Mouse (Mus musculus) neutrophil, adult 65 days (primary cell): Measurements from ENCODE around the gene Enkd1. TPM values are rescaled to one million over a fixed set of nuclear protein-coding genes. Genes with fewer than 3 reads are reported as not detected.

Experiments used
- total RNA-seq: library from RNA; stranded (reverse); gene quantifications from 2 replicates; pipeline ENCODE4 v1.2.4, GENCODE M21; 2023

Gene Enkd1
- total RNA-seq: 6.0 and 6.4 TPM in 2 replicates

GRCm38 (mm10) chr8:105707498-105708403 lies at the start of gene Enkd1, which contains the start of gene 4933405L10Rik:
Gene Enkd1 (minus strand): TSS chr8:105708210.
Gene 4933405L10Rik (plus strand): TSS chr8:105707655.

GRCm38 (mm10) chr8:105700966-105701824 lies 6.8 kb downstream of the Enkd1 start, which contains the start of the genes Acd and Pard6a:
Gene Acd (minus strand): TSS chr8:105701102.
Gene Pard6a (plus strand): TSS chr8:105701148.

GRCm38 (mm10) chr8:105685796-105686308 lies 22.2 kb downstream of the Enkd1 start, which contains the start of gene Carmil2:
Gene Carmil2 (plus strand): TSS chr8:105686274.

Other genes starting within 250 kb of the Enkd1 start
- 14.4 and 17.1 TPM in 2 replicates for gene Tppp3, start 236.7 kb downstream of the Enkd1 start, total RNA-seq
- gene Zdhhc1, start 211.3 kb downstream of the Enkd1 start, total RNA-seq: 1.4 and 2.3 TPM in 2 replicates
- not detected in 2 replicates for gene Hsd11b2, start 189.5 kb downstream of the Enkd1 start, total RNA-seq
- 171 and 179 TPM in 2 replicates for gene Atp6v0d1, start 142.2 kb downstream of the Enkd1 start, total RNA-seq
- gene Ripor1, start 103.0 kb downstream of the Enkd1 start, total RNA-seq: 12.0 and 14.2 TPM in 2 replicates
- gene Ctcf, start 71.6 kb downstream of the Enkd1 start, total RNA-seq: 81.4 and 116 TPM in 2 replicates
- 0.66 TPM in 1 of 2 replicates, not detected in the other for gene Agrp, start 70.8 kb downstream of the Enkd1 start, total RNA-seq
- 10.1 and 11.5 TPM in 2 replicates for gene Carmil2, start 21.9 kb downstream of the Enkd1 start, total RNA-seq
- 25.3 and 25.9 TPM in 2 replicates for gene Acd, start 7.1 kb downstream of the Enkd1 start, total RNA-seq
- gene Pard6a, start 7.1 kb downstream of the Enkd1 start, total RNA-seq: 4.4 and 5.0 TPM in 2 replicates
- gene 4933405L10Rik, start 555 bp downstream of the Enkd1 start, total RNA-seq: not detected in 2 replicates
- 0.25 and 0.60 TPM in 2 replicates for gene Gfod2, start 50.5 kb upstream of the Enkd1 start, total RNA-seq
- gene Ranbp10, start 119.1 kb upstream of the Enkd1 start, total RNA-seq: 25.4 and 31.0 TPM in 2 replicates
- not detected in 2 replicates for gene Tsnaxip1, start 119.5 kb upstream of the Enkd1 start, total RNA-seq
- 10.3 and 15.0 TPM in 2 replicates for gene Cenpt, start 145.1 kb upstream of the Enkd1 start, total RNA-seq
- 29.9 and 31.8 TPM in 2 replicates for gene Thap11, start 146.9 kb upstream of the Enkd1 start, total RNA-seq
- gene Nutf2, start 152.4 kb upstream of the Enkd1 start, total RNA-seq: 4.2 and 17.5 TPM in 2 replicates
- 42.1 and 49.4 TPM in 2 replicates for gene Edc4, start 172.7 kb upstream of the Enkd1 start, total RNA-seq
- not detected in 2 replicates for gene Nrn1l, start 185.4 kb upstream of the Enkd1 start, total RNA-seq
- gene Pskh1, start 192.2 kb upstream of the Enkd1 start, total RNA-seq: 8.1 and 8.8 TPM in 2 replicates
- gene Ctrl, start 225.7 kb upstream of the Enkd1 start, total RNA-seq: not detected in 2 replicates
- 64.3 and 67.4 TPM in 2 replicates for gene Psmb10, start 230.2 kb upstream of the Enkd1 start, total RNA-seq
- not detected in 2 replicates for gene Lcat, start 235.2 kb upstream of the Enkd1 start, total RNA-seq